Mouse (Mus musculus) limb, embryonic 15.5 days (tissue): ENCODE results near the gene Nup35. TPM values are rescaled to one million over a fixed set of nuclear protein-coding genes. Genes with fewer than 3 reads are reported as not detected.

Experiments
- ATAC-seq: fragments of 200-750 bp; cut with Nextera tagmentation; 2 replicates; pipeline ENCODE4 v1.8.0; 2017; ENCODE audit warnings: low read depth, moderate TSS enrichment; ENCODE audit not compliant: insufficient number of reproducible peaks, low FRiP score, low TSS enrichment
- H3K27ac ChIP-seq: fragments of 300-500 bp; sonication (generic); 2 replicates; pipeline ENCODE4 v1.5.1; 2015; ENCODE audit warnings: moderate library complexity, mild to moderate bottlenecking, inconsistent platforms
- H3K27me3 ChIP-seq: fragments of 300-500 bp; sonication (generic); 2 replicates; pipeline ENCODE4 v1.6.1; 2015; ENCODE audit warnings: inconsistent platforms
- H3K36me3 ChIP-seq: fragments of 300-500 bp; sonication (generic); 2 replicates; pipeline ENCODE4 v1.6.1; 2015; ENCODE audit warnings: inconsistent platforms
- H3K4me1 ChIP-seq: fragments of 300-500 bp; sonication (generic); 2 replicates; pipeline ENCODE4 v1.6.1; 2015; ENCODE audit warnings: inconsistent platforms
- H3K4me2 ChIP-seq: fragments of 300-500 bp; sonication (generic); 2 replicates; pipeline ENCODE4 v1.6.1; 2015; ENCODE audit warnings: mild to moderate bottlenecking, inconsistent platforms
- H3K4me3 ChIP-seq: fragments of 300-500 bp; sonication (generic); 2 replicates; pipeline ENCODE4 v1.5.1; 2015; ENCODE audit warnings: mild to moderate bottlenecking, inconsistent platforms
- H3K9ac ChIP-seq: fragments of 300-500 bp; sonication (generic); 2 replicates; pipeline ENCODE4 v1.6.1; 2015; ENCODE audit warnings: inconsistent platforms
- H3K9me3 ChIP-seq: fragments of 300-500 bp; sonication (generic); 2 replicates; pipeline ENCODE4 v1.6.1; 2016; ENCODE audit warnings: inconsistent platforms
- WGBS: fragments of 180-500 bp; shearing (Covaris S2); methylation state at CpG from one replicate; pipeline ENCODE4 v1.1.7; 2015; 5-methylcytosine and 5-hydroxymethylcytosine counted together
- polyA plus RNA-seq: library from polyadenylated mRNA; unstranded; fragments of >200 nt; fragmentation: Nextera tagmentation; extraction: Ambion mirVana; gene quantifications from 2 replicates; pipeline ENCODE4 v1.2.1, GENCODE M21; 2015

Nup35 gene
- polyA plus RNA-seq, 1 experiment from 2014 or later = 42.1 TPM

DNA sequence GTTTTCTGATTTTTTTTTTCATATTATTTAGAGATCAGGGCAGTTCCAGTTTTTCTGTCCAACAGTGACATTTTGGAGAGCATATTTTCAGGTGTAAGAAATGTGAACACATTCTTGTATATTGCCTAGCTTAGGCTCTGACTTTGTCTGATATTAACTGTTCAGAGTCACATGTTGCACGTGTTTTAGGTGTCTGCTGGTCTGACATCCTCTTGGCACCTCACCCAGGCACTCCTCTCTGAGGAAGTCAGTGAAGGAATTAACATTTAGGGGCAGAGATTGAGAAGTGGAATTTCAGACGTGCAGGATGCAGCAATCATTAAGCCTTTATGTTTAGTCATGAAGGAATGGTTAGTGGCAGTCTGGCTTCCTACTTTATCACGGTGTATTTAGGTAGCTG, 22.8 kb downstream of the Nup35 start:
- Histone ChIP-seq H3K9me3 (no peaks in the 10 kb centered on the region), H3K9ac (no peak overlapping the region), H3K4me1 (peaks cover 7% of the 10 kb centered on the region; the same call in 1 of the 2 replicates), H3K27ac (no peak overlapping the region), H3K4me3 (no peak overlapping the region), H3K27me3 (no peaks in the 10 kb centered on the region), H3K36me3 (peaks cover 20% of the 10 kb centered on the region), H3K4me2 (no peak overlapping the region; the same call in 1 of the 2 replicates)
- WGBS = 45% methylated on average over 3 of the region's 3 CpGs
- ATAC-seq = no peak

DNA sequence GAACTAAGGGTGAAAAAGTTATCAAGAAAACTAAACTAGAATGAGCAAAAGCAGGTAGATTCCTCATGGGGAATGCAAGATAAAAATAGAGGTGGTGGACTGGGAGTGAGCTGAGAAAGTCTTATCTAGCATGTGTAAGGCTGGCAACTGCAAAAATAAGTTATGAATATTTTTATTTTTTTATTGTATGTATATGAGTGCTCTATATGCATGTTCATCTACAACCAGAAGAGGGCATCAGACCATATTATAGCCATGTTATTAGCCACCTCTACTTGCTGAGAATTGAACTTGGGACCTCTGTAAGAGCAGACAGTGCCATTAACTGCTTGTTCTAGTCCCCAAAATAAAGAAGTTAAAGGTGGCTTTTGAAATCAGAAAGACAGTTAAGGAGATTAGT, 44.4 kb downstream of the Nup35 start:
- ATAC-seq = no peak
- H3K27me3 ChIP-seq = no peaks in the 10 kb centered on the region
- no peak overlapping the region for H3K27ac ChIP-seq
- no peak overlapping the region for H3K9ac ChIP-seq
- no peaks in the 10 kb centered on the region for H3K4me1 ChIP-seq
- H3K36me3 ChIP-seq = peaks cover 23% of the 10 kb centered on the region
- H3K4me2 ChIP-seq = no peak overlapping the region
- no peaks in the 10 kb centered on the region for H3K9me3 ChIP-seq
- H3K4me3 ChIP-seq = no peak overlapping the region

DNA sequence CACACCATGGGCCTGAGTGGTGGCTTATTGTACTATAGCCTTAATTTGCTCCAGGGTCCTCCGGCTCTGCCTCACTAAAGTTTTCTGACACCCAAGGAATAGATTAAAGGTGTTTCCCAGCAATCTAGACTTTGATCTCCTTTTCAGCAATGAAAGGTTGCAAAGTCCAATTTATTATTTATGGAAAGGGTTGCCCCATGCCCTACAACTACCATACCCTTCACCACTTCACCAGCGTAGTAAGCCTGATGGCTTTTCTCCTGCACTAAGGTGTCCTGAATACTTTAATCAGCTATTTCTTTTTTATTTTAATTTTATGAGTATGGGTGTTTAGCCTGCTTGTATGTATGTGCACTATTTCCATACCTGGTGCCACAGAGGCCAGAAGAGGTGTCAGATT, 45.6 kb downstream of the Nup35 start:
- no peak overlapping the region for H3K4me3 ChIP-seq
- no peaks in the 10 kb centered on the region for H3K27me3 ChIP-seq
- peaks cover 20% of the 10 kb centered on the region for H3K36me3 ChIP-seq
- no peak for ATAC-seq
- H3K9ac ChIP-seq = no peak overlapping the region
- H3K4me1 ChIP-seq = no peaks in the 10 kb centered on the region
- H3K4me2 ChIP-seq = no peak overlapping the region
- H3K9me3 ChIP-seq = no peaks in the 10 kb centered on the region
- no peak overlapping the region for H3K27ac ChIP-seq
- WGBS = 92% methylated on average over 2 of the region's 2 CpGs

DNA sequence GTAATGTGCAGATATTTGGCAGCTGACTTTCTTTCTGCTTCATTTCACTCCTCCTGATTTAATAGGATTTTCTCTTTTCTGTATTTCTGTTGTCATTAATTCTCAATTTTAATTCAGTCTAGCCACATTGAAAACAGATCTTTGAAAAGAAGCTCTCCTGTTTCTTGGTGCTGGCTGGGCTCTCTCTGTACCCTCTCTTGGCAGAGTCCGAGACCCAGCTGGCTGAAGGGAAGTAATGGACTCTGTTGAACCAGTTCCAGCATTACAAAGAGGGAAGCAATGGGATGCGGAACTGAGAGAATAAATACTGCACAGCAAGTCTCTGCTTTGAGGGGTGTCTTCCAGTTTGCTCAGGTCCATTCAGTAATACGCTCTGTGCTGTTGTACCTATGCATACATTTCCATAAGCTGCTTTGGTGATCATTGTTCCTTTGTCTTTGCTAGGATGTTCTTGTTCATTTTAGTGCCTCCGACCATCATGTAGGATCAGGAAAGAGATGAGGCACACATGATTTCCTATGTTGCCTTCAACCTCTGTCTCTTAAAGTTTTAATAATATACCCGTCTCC, 50.4 kb downstream of the Nup35 start:
- no peak for ATAC-seq
- WGBS = 89% methylated on average over 5 of the region's 5 CpGs
- 0 out of 2 replicates have a peak, but pooled peaks cover 5% of the 10 kb centered on the region for H3K36me3 ChIP-seq
- no peak overlapping the region for H3K9ac ChIP-seq
- no peak overlapping the region for H3K27ac ChIP-seq
- H3K4me2 ChIP-seq = no peak overlapping the region
- no peaks in the 10 kb centered on the region for H3K4me1 ChIP-seq
- H3K4me3 ChIP-seq = no peak overlapping the region
- no peaks in the 10 kb centered on the region for H3K27me3 ChIP-seq
- no peaks in the 10 kb centered on the region for H3K9me3 ChIP-seq

DNA sequence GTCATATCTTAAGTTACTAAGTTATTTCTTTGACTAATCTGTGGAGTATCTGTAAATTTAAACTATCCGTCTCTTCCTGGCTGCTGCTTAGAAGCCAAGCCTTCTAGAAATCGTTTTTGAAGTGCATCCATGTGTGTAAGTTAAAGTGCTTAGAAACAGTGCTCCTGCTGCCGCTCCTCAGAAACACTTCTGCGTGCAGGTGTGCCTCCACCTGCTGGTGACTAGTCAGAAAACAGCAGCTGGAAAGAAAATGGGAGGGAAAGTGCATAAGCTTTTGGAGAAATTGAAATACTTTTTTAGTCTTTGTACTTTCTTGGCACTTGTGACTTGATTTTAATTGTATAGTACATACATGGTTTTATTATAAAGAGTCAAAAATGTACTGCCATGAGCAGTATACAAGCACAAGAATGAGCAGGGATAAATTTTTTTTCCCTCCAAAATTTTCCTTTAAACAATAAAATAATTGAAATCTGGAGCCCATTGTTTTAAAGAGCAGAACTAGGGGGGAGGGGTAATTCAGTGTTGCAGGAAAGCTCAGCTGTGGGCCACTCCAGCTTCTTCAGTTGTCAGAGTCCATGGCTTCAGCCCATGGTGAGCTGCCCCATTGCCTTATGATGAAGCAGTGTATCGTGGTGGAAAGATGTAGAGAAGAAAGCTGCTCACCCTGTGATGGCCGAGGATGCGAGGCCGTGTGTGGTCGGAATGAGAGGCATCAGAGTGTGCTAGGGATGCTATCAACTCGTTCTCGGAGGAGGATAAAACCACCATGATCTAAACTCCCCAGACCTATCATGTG, 53.0 kb downstream of the Nup35 start:
- ATAC-seq = no peak
- no peak overlapping the region for H3K9ac ChIP-seq
- 73% methylated on average over 11 of the region's 11 CpGs for WGBS

DNA sequence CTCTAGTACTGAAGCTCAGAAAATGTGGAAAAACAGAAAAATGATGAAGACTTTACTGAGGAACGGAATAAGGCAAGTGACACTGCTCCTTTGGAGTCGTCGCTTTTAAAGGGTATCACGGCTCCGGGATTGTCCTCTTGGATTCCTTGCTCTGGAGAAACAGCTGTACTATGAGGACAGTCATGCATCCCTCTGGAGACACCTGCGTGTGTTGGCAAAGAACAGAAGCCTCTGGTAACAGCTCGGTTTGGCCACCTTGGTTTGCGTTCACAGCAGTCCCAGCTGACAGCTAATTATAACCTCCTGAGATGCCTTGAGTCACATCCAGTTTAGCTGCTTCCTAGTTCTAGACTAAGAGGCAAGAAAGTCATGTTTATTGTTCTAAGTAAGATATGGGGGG, 61.8 kb downstream of the Nup35 start:
- Histone ChIP-seq H3K4me1 (no peaks in the 10 kb centered on the region), H3K9ac (no peak overlapping the region), H3K9me3 (no peaks in the 10 kb centered on the region), H3K36me3 (no peaks in the 10 kb centered on the region), H3K4me3 (no peak overlapping the region), H3K27me3 (no peaks in the 10 kb centered on the region), H3K27ac (no peak overlapping the region), H3K4me2 (no peak overlapping the region)
- ATAC-seq = no peak
- 80% methylated on average over 8 of the region's 8 CpGs for WGBS

More for the DNA sequence above, 53.0 kb downstream of the Nup35 start:
- Histone ChIP-seq H3K4me1 (no peaks in the 10 kb centered on the region), H3K4me2 (no peak overlapping the region), H3K4me3 (no peak overlapping the region), H3K9me3 (no peaks in the 10 kb centered on the region), H3K27me3 (no peaks in the 10 kb centered on the region), H3K27ac (no peak overlapping the region), H3K36me3 (no peaks in the 10 kb centered on the region)

DNA sequence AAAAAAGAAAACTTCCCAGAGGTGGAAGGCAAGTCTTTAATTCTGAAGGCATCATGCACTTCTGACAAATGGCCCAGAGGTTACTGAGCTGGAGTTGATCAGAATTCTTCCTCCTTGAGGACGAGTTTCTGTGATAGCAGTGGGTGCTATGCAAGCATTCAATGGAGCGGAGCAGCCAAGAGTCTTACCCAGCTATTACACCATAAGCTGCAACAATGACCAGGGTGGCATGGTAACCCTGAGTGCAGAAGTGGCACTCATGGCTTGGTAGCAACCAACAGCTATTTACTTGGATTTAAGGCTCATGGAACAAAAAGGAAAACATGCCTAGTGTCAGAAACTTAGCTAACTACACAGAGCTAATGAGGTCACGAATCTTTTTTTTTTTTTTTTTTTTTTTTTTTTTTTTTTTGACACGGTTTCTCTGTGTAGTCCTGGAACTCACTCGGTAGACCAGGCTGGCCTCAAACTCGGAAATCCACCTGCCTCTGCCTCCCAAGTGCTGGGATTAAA, 66.7 kb downstream of the Nup35 start:
- no peak for ATAC-seq
- Histone ChIP-seq H3K27me3 (no peaks in the 10 kb centered on the region), H3K4me3 (no peak overlapping the region), H3K36me3 (no peaks in the 10 kb centered on the region), H3K9me3 (no peaks in the 10 kb centered on the region), H3K4me2 (no peak overlapping the region), H3K4me1 (no peaks in the 10 kb centered on the region), H3K9ac (no peak overlapping the region), H3K27ac (no peak overlapping the region)
- 83% methylated on average over 6 of the region's 6 CpGs for WGBS

DNA sequence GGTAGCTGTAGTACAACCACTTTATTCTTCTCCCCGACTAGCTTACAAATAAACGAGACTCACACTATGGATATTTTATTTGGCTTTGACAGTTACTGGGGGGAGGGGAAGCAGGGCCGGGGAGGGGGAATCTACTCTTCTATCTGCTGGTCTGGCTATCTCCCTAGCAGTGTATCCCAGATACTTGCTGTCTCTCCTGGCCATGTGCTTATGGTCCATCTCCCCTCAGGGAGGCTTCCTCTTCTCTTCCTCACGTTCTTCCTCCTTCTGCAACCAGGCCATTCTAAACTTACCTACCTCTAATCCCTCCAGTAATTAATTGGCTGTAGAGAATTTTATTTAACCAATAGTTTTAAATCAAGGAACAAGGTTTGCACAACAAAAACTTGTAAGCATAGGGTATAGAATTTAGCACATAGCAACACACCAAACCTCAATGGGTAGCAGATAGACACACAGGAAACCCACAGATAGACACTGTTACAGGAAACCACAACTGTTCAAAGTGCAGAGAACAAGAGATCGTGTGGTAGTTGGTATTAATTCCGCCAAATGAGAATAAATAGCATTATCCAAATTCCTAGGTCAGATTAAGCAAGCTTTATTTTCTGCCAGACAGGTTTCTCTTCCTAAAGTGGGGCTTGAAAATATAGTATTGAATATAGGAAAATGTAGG, 67.5 kb downstream of the Nup35 start:
- no peaks in the 10 kb centered on the region for H3K4me1 ChIP-seq
- no peak overlapping the region for H3K9ac ChIP-seq
- 73% methylated on average over 6 of the region's 6 CpGs for WGBS
- no peak overlapping the region for H3K4me3 ChIP-seq
- no peaks in the 10 kb centered on the region for H3K27me3 ChIP-seq
- no peaks in the 10 kb centered on the region for H3K9me3 ChIP-seq
- no peaks in the 10 kb centered on the region for H3K36me3 ChIP-seq
- H3K27ac ChIP-seq = no peak overlapping the region
- ATAC-seq = no peak
- H3K4me2 ChIP-seq = no peak overlapping the region

DNA sequence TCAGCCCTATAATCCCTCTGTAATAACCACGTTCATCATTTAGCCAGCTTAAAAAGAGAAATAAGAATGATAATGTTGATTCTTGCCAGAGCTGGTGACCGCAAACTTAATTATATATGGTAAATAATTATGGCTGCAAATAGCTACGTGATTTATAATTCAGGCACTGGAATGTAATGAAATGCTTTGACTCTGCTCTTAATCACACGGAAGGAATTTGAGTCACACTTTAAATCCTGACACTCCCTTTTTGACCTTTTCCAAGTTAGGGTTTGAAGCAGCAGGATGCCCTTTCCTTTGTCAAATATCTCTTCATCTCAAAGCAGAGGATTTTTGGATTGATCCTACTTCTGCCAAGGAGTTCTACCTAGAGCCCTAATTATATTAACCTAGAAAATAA, 71.2 kb downstream of the Nup35 start:
- no peak for ATAC-seq
- H3K27ac ChIP-seq = no peak overlapping the region
- WGBS = 35% methylated on average over 4 of the region's 4 CpGs
- no peak overlapping the region for H3K4me3 ChIP-seq
- H3K36me3 ChIP-seq = no peaks in the 10 kb centered on the region
- H3K27me3 ChIP-seq = no peaks in the 10 kb centered on the region
- H3K4me1 ChIP-seq = no peaks in the 10 kb centered on the region
- H3K9ac ChIP-seq = no peak overlapping the region
- no peak overlapping the region for H3K4me2 ChIP-seq
- no peaks in the 10 kb centered on the region for H3K9me3 ChIP-seq

DNA sequence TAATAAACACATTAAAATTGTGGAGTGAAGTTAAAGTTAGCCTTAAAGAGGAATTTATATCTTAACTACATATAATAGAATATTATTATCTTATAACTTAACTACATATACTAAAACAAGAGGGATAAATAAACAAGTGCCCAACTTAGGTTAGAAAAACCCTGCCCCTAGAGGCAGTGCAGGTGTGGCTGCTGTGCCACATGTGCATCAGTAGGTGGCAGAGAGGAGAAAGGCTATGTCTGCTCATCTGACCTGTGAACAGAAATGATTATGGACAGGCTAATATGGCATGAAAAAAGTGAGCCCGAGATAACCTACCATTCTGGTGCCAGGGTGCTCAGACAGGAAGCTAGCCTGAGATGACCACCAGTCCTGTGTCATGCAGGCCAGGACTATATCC, 90.4 kb downstream of the Nup35 start:
- no peak overlapping the region for H3K4me2 ChIP-seq
- ATAC-seq = no peak
- no peaks in the 10 kb centered on the region for H3K27me3 ChIP-seq

More for the DNA sequence above, 90.4 kb downstream of the Nup35 start:
- no peak overlapping the region for H3K4me3 ChIP-seq
- H3K36me3 ChIP-seq = no peaks in the 10 kb centered on the region
- no peak overlapping the region for H3K9ac ChIP-seq
- H3K27ac ChIP-seq = no peak overlapping the region
- WGBS = 76% methylated on average over 1 of the region's 1 CpGs
- H3K9me3 ChIP-seq = no peaks in the 10 kb centered on the region
- no peaks in the 10 kb centered on the region for H3K4me1 ChIP-seq
